Mouse (Mus musculus) layer of hippocampus, postnatal 25 days (tissue): ENCODE results near the gene Atxn7l1. TPM values are rescaled to one million over a fixed set of nuclear protein-coding genes. Genes with fewer than 3 reads are reported as not detected.
A peak's percentile ranks its signal among the peaks of the same experiment; 100 is the strongest.

ENCODE experiments used
- DNase-seq, 2 experiments: peaks; one replicate each; pipeline ENCODE4 v3.0.0; 2022; ENCODE audit warnings: mixed read lengths in 2 of 2, low spot score in 1 of 2; ENCODE audit errors: extremely low spot score in 1 of 2
- total RNA-seq, 2 experiments: library from RNA; stranded (reverse); gene quantifications; 2 replicates each; pipeline ENCODE4 v1.2.3; 2021

The Atxn7l1 gene
- total RNA-seq, result 10 to 100 TPM; 47.3 to 56.3 TPM

GRCm38 (mm10) chr12:33147497-33148267, at the start of gene Atxn7l1:
TSS of gene Atxn7l1 (plus strand) at chr12:33147693.
- DNase-seq, result peak; percentile 91 to 93

GRCm38 (mm10) chr12:33101627-33102026, 45.9 kb upstream of the Atxn7l1 start:
- no peak for DNase-seq

- no peak for DNase-seq
These were observed 45.0 kb upstream of the Atxn7l1 start for GRCm38 (mm10) chr12:33102342-33103115.

- no peak for DNase-seq
These were observed 41.8 kb upstream of the Atxn7l1 start for GRCm38 (mm10) chr12:33105724-33106123.

GRCm38 (mm10) chr12:33106438-33107167, 40.9 kb upstream of the Atxn7l1 start:
- DNase-seq, result no peak

GRCm38 (mm10) chr12:33109531-33109930, 38.0 kb upstream of the Atxn7l1 start:
- DNase-seq, result no peak

GRCm38 (mm10) chr12:33110894-33111471, 36.5 kb upstream of the Atxn7l1 start:
- DNase-seq, result no peak

- DNase-seq, result no peak
These were observed 28.7 kb upstream of the Atxn7l1 start for GRCm38 (mm10) chr12:33118624-33119301.

- no peak for DNase-seq
These were observed 21.8 kb upstream of the Atxn7l1 start for GRCm38 (mm10) chr12:33125594-33126227.

- no peak for DNase-seq
These were observed 21.2 kb upstream of the Atxn7l1 start for GRCm38 (mm10) chr12:33126243-33126642.

- no peak for DNase-seq
These were observed 19.4 kb upstream of the Atxn7l1 start for GRCm38 (mm10) chr12:33128121-33128520.

- DNase-seq, result no peak
These were observed 18.8 kb upstream of the Atxn7l1 start for GRCm38 (mm10) chr12:33128702-33129101.

GRCm38 (mm10) chr12:33129410-33129809, 18.1 kb upstream of the Atxn7l1 start:
- DNase-seq, result no peak

GRCm38 (mm10) chr12:33130401-33130800, 17.1 kb upstream of the Atxn7l1 start:
- peak in 1 of 2 experiments; percentile 61 for DNase-seq

- no peak for DNase-seq
These were observed 15.7 kb upstream of the Atxn7l1 start for GRCm38 (mm10) chr12:33131796-33132195.

GRCm38 (mm10) chr12:33137857-33138256, 9.6 kb upstream of the Atxn7l1 start:
- DNase-seq, result no peak

GRCm38 (mm10) chr12:33139083-33139482, 8.4 kb upstream of the Atxn7l1 start:
- DNase-seq, result no peak

GRCm38 (mm10) chr12:33144456-33144855, 3.0 kb upstream of the Atxn7l1 start:
- no peak for DNase-seq

- DNase-seq, result no peak
These were observed 665 bp upstream of the Atxn7l1 start for GRCm38 (mm10) chr12:33146622-33147433.
